Mouse (Mus musculus) stomach, embryonic 16.5 days (tissue): ENCODE results near the gene Ptprm. TPM values are rescaled to one million over a fixed set of nuclear protein-coding genes. Genes with fewer than 3 reads are reported as not detected.

Experiments used
- ATAC-seq: fragments of 200-750 bp; cut with Nextera tagmentation; 2 replicates; pipeline ENCODE4 v1.8.0; 2017; ENCODE audit warnings: moderate number of reproducible peaks, moderate TSS enrichment; ENCODE audit not compliant: insufficient read depth, low FRiP score
- H3K27ac ChIP-seq: fragments of 300-500 bp; sonication (generic); 2 replicates; pipeline ENCODE4 v1.5.1; 2014; ENCODE audit warnings: low read length
- H3K27me3 ChIP-seq: fragments of 300-500 bp; sonication (generic); 2 replicates; pipeline ENCODE4 v1.6.1; 2014; ENCODE audit warnings: low read length, control low read depth, mixed read lengths; ENCODE audit not compliant: control insufficient read depth, insufficient read depth
- H3K36me3 ChIP-seq: fragments of 300-500 bp; sonication (generic); 2 replicates; pipeline ENCODE4 v1.6.1; 2014; ENCODE audit warnings: low read length; ENCODE audit not compliant: control insufficient read depth, insufficient read depth
- H3K4me1 ChIP-seq: fragments of 300-500 bp; sonication (generic); 2 replicates; pipeline ENCODE4 v1.6.1; 2014; ENCODE audit warnings: low read length, control low read depth, mixed read lengths; ENCODE audit not compliant: control insufficient read depth, insufficient read depth
- H3K4me2 ChIP-seq: fragments of 300-500 bp; sonication (generic); 2 replicates; pipeline ENCODE4 v1.6.1; 2014; ENCODE audit warnings: low read depth, low read length, mixed read lengths
- H3K4me3 ChIP-seq: fragments of 300-500 bp; sonication (generic); replicated peaks from 2 replicates; pipeline ENCODE4 v1.5.1; 2014; ENCODE audit warnings: mild to moderate bottlenecking, low read length
- H3K9ac ChIP-seq: fragments of 300-500 bp; sonication (generic); 2 replicates; pipeline ENCODE4 v1.6.1; 2014; ENCODE audit warnings: low read length
- H3K9me3 ChIP-seq: fragments of 300-500 bp; sonication (generic); replicated peaks from 2 replicates; pipeline ENCODE4 v1.6.1; 2016; ENCODE audit warnings: low read length, control low read depth; ENCODE audit not compliant: control insufficient read depth
- WGBS: fragments of 180-500 bp; shearing (Covaris S2); extraction: QIAGEN DNeasy Blood & Tissue Kit; methylation state at CpG from one replicate; pipeline ENCODE4 v1.1.7; 2014; 5-methylcytosine and 5-hydroxymethylcytosine counted together
- polyA plus RNA-seq: library from polyadenylated mRNA; unstranded; fragments of >200 nt; fragmentation: Nextera tagmentation; extraction: Ambion mirVana; gene quantifications from 2 replicates; pipeline ENCODE4 v1.2.1, GENCODE M21; 2015

Gene Ptprm
- polyA plus RNA-seq, 1 experiment from 2014 or later, result 10.8 TPM

GRCm38 (mm10) chr17:67114842-67115241, 239.4 kb downstream of the Ptprm start:
- Histone ChIP-seq H3K4me2 (no peak overlapping the region), H3K9me3 (no peaks in the 10 kb centered on the region), H3K36me3 (no peaks in the 10 kb centered on the region), H3K27me3 (no peaks in the 10 kb centered on the region), H3K27ac (no peak overlapping the region), H3K4me3 (no peak overlapping the region), H3K4me1 (peaks cover 2% of the 10 kb centered on the region; the same call in 1 of the 2 replicates), H3K9ac (no peak overlapping the region)
- no peak for ATAC-seq
- WGBS, result 62% methylated on average over 2 of the region's 2 CpGs

GRCm38 (mm10) chr17:67112679-67113078, 241.6 kb downstream of the Ptprm start:
- H3K27me3 ChIP-seq, result no peaks in the 10 kb centered on the region
- no peaks in the 10 kb centered on the region for H3K9me3 ChIP-seq
- H3K9ac ChIP-seq, result no peak overlapping the region
- H3K4me3 ChIP-seq, result no peak overlapping the region
- no peak for ATAC-seq
- 57% methylated on average over 3 of the region's 3 CpGs for WGBS
- H3K4me2 ChIP-seq, result no peak overlapping the region
- H3K36me3 ChIP-seq, result no peaks in the 10 kb centered on the region
- peaks cover 2% of the 10 kb centered on the region; the same call in 1 of the 2 replicates for H3K4me1 ChIP-seq
- no peak overlapping the region for H3K27ac ChIP-seq

GRCm38 (mm10) chr17:67106176-67106575, 248.1 kb downstream of the Ptprm start:
- Histone ChIP-seq H3K4me3 (no peak overlapping the region), H3K36me3 (no peaks in the 10 kb centered on the region), H3K4me2 (no peak overlapping the region), H3K9ac (no peak overlapping the region), H3K27me3 (no peaks in the 10 kb centered on the region), H3K9me3 (no peaks in the 10 kb centered on the region), H3K27ac (no peak overlapping the region), H3K4me1 (no peaks in the 10 kb centered on the region)
- WGBS, result 88% methylated on average over 2 of the region's 2 CpGs
- no peak for ATAC-seq

- no peaks in the 10 kb centered on the region for H3K9me3 ChIP-seq
- no peak overlapping the region for H3K4me2 ChIP-seq
- H3K36me3 ChIP-seq, result no peaks in the 10 kb centered on the region
- no peak overlapping the region for H3K9ac ChIP-seq
- no peak overlapping the region for H3K27ac ChIP-seq
- H3K4me1 ChIP-seq, result no peaks in the 10 kb centered on the region
- no peak for ATAC-seq
- H3K27me3 ChIP-seq, result no peaks in the 10 kb centered on the region
- H3K4me3 ChIP-seq, result no peak overlapping the region
- WGBS, result 64% methylated on average over 6 of the region's 6 CpGs
Measured at GRCm38 (mm10) chr17:67102051-67102450, 252.2 kb downstream of the Ptprm start.

- no peak overlapping the region for H3K4me3 ChIP-seq
- no peaks in the 10 kb centered on the region for H3K27me3 ChIP-seq
- H3K4me2 ChIP-seq, result no peak overlapping the region
- no peak for ATAC-seq
- no peaks in the 10 kb centered on the region for H3K4me1 ChIP-seq
- no peak overlapping the region for H3K9ac ChIP-seq
- WGBS, result 59% methylated on average over 5 of the region's 5 CpGs
- H3K9me3 ChIP-seq, result no peaks in the 10 kb centered on the region
- no peaks in the 10 kb centered on the region for H3K36me3 ChIP-seq
- H3K27ac ChIP-seq, result no peak overlapping the region
Measured at GRCm38 (mm10) chr17:67090997-67091396, 263.3 kb downstream of the Ptprm start.

- WGBS, result 76% methylated on average over 7 of the region's 7 CpGs
- Histone ChIP-seq H3K4me3 (no peak overlapping the region), H3K4me1 (no peaks in the 10 kb centered on the region), H3K9ac (0 out of 2 replicates have a peak overlapping the region, but pooled peaks have one; percentile 5), H3K27ac (no peak overlapping the region), H3K9me3 (no peaks in the 10 kb centered on the region), H3K36me3 (no peaks in the 10 kb centered on the region), H3K27me3 (no peaks in the 10 kb centered on the region), H3K4me2 (no peak overlapping the region)
- no peak for ATAC-seq
Measured at GRCm38 (mm10) chr17:67090153-67090552, 264.1 kb downstream of the Ptprm start.

- H3K27me3 ChIP-seq, result no peaks in the 10 kb centered on the region
- no peak for ATAC-seq
- no peak overlapping the region for H3K4me2 ChIP-seq
- H3K4me3 ChIP-seq, result no peak overlapping the region
- no peaks in the 10 kb centered on the region for H3K9me3 ChIP-seq
- H3K4me1 ChIP-seq, result no peaks in the 10 kb centered on the region
- 78% methylated on average over 3 of the region's 3 CpGs for WGBS
- no peaks in the 10 kb centered on the region for H3K36me3 ChIP-seq
- no peak overlapping the region for H3K27ac ChIP-seq
- H3K9ac ChIP-seq, result no peak overlapping the region
Measured at GRCm38 (mm10) chr17:67089611-67090010, 264.6 kb downstream of the Ptprm start.

GRCm38 (mm10) chr17:67087585-67087984, 266.7 kb downstream of the Ptprm start:
- Histone ChIP-seq H3K9me3 (no peaks in the 10 kb centered on the region), H3K9ac (no peak overlapping the region), H3K4me1 (no peaks in the 10 kb centered on the region), H3K27ac (no peak overlapping the region), H3K36me3 (no peaks in the 10 kb centered on the region), H3K4me2 (no peak overlapping the region), H3K27me3 (no peaks in the 10 kb centered on the region), H3K4me3 (no peak overlapping the region)
- 62% methylated on average over 5 of the region's 5 CpGs for WGBS
- ATAC-seq, result no peak

GRCm38 (mm10) chr17:67086811-67087210, 267.4 kb downstream of the Ptprm start:
- no peaks in the 10 kb centered on the region for H3K9me3 ChIP-seq
- 80% methylated on average over 2 of the region's 2 CpGs for WGBS
- H3K4me2 ChIP-seq, result no peak overlapping the region
- H3K27me3 ChIP-seq, result no peaks in the 10 kb centered on the region
- H3K27ac ChIP-seq, result no peak overlapping the region
- no peaks in the 10 kb centered on the region for H3K36me3 ChIP-seq
- H3K4me1 ChIP-seq, result no peaks in the 10 kb centered on the region
- no peak overlapping the region for H3K4me3 ChIP-seq
- H3K9ac ChIP-seq, result no peak overlapping the region
- ATAC-seq, result no peak

- WGBS, result 55% methylated on average over 4 of the region's 4 CpGs
- H3K4me3 ChIP-seq, result no peak overlapping the region
- no peaks in the 10 kb centered on the region for H3K27me3 ChIP-seq
- no peak for ATAC-seq
- no peaks in the 10 kb centered on the region for H3K4me1 ChIP-seq
- H3K9ac ChIP-seq, result no peak overlapping the region
- no peak overlapping the region for H3K27ac ChIP-seq
- H3K36me3 ChIP-seq, result no peaks in the 10 kb centered on the region
- no peaks in the 10 kb centered on the region for H3K9me3 ChIP-seq
- no peak overlapping the region for H3K4me2 ChIP-seq
Measured at GRCm38 (mm10) chr17:67084501-67084900, 269.8 kb downstream of the Ptprm start.
